Mouse (Mus musculus) kidney, embryonic 16.5 days (tissue): ENCODE measurements around the gene Pnpla1. TPM values are rescaled to one million over a fixed set of nuclear protein-coding genes. Genes with fewer than 3 reads are reported as not detected.

ENCODE experiments used
- ATAC-seq: fragments of 200-750 bp; cut with Nextera tagmentation; 2 replicates; pipeline ENCODE4 v1.8.0; 2017; ENCODE audit warnings: moderate TSS enrichment; ENCODE audit not compliant: low FRiP score, low TSS enrichment
- H3K27ac ChIP-seq: fragments of 300-500 bp; sonication (generic); 2 replicates; pipeline ENCODE4 v1.5.1; 2014; ENCODE audit warnings: low read length
- H3K27me3 ChIP-seq: fragments of 300-500 bp; sonication (generic); 2 replicates; pipeline ENCODE4 v1.6.1; 2014; ENCODE audit warnings: low read length, control low read depth, mixed read lengths; ENCODE audit not compliant: insufficient read depth
- H3K36me3 ChIP-seq: fragments of 300-500 bp; sonication (generic); 2 replicates; pipeline ENCODE4 v1.6.1; 2014; ENCODE audit warnings: low read length, control low read depth, mixed read lengths; ENCODE audit not compliant: insufficient read depth
- H3K4me1 ChIP-seq: fragments of 300-500 bp; sonication (generic); 2 replicates; pipeline ENCODE4 v1.6.1; 2014; ENCODE audit warnings: low read length, control low read depth, mixed read lengths; ENCODE audit not compliant: insufficient read depth
- H3K4me2 ChIP-seq: fragments of 300-500 bp; sonication (generic); replicated peaks from 2 replicates; pipeline ENCODE4 v1.6.1; 2014; ENCODE audit warnings: low read depth, low read length
- H3K4me3 ChIP-seq: fragments of 300-500 bp; sonication (generic); 2 replicates; pipeline ENCODE4 v1.5.1; 2014; ENCODE audit warnings: mild to moderate bottlenecking, low read length
- H3K9ac ChIP-seq: fragments of 300-500 bp; sonication (generic); replicated peaks from 2 replicates; pipeline ENCODE4 v1.6.1; 2014; ENCODE audit warnings: low read length
- H3K9me3 ChIP-seq: fragments of 300-500 bp; sonication (generic); 2 replicates; pipeline ENCODE4 v1.6.1; 2016; ENCODE audit warnings: low read length, control low read depth
- WGBS: fragments of 180-500 bp; shearing (Covaris S2); extraction: QIAGEN DNeasy Blood & Tissue Kit; methylation state at CpG from one replicate; pipeline ENCODE4 v1.1.7; 2014; 5-methylcytosine and 5-hydroxymethylcytosine counted together
- polyA plus RNA-seq: library from polyadenylated mRNA; unstranded; fragments of >200 nt; fragmentation: Nextera tagmentation; extraction: Ambion mirVana; gene quantifications from 2 replicates; pipeline ENCODE4 v1.2.1, GENCODE M21; 2015

Pnpla1 gene
- polyA plus RNA-seq, 1 experiment from 2014 or later, result not detected

DNA sequence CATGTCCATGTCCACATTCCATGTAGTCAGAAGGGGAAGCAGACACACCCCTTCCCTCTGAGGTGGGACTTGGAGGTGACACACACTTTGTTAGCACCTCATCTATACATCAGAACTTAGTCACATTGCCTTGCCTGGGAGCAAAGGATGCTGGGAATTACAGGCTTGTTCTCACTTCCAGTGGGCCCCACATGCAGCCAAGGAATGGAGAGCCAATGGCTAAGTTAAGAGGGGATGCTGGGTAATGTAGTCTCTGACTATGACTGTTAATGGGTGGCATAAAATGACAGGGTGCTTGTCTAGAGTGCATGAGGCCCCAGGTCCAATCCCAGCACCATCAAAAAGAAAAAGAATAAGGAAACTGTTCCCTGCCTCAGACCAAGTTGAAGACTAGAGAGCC lies 8.7 kb downstream of the Pnpla1 start:
- no peaks in the 10 kb centered on the region for H3K4me1 ChIP-seq
- H3K9ac ChIP-seq, result no peak overlapping the region
- H3K36me3 ChIP-seq, result no peaks in the 10 kb centered on the region
- no peak overlapping the region for H3K4me2 ChIP-seq
- no peak overlapping the region for H3K27ac ChIP-seq
- no peaks in the 10 kb centered on the region for H3K9me3 ChIP-seq
- no peaks in the 10 kb centered on the region for H3K27me3 ChIP-seq
- ATAC-seq, result no peak
- no peak overlapping the region for H3K4me3 ChIP-seq

DNA sequence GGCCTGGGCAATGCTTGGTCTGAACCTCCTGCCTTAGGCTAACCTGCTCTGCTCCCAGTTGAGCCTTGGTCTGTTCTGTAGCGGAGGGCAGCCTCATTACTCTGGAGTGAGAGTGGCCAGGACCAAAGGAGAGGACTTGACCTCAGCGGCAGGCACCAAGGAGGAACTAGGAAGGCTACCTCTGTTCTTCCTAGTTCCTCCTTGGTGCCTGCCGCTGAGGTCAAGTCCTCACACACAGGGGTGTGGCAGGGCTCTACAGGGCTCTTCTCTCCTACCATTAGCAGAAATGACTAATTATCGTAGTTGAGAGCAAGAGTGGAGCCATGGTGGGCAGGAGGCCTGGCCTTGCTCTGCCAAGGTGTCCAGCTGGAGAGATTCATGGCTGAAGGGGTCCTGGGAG lies 9.2 kb downstream of the Pnpla1 start:
- no peak overlapping the region for H3K9ac ChIP-seq
- no peaks in the 10 kb centered on the region for H3K9me3 ChIP-seq
- no peak overlapping the region for H3K4me3 ChIP-seq
- H3K36me3 ChIP-seq, result no peaks in the 10 kb centered on the region
- H3K4me1 ChIP-seq, result no peaks in the 10 kb centered on the region
- 92% methylated on average over 4 of the region's 4 CpGs for WGBS
- no peaks in the 10 kb centered on the region for H3K27me3 ChIP-seq
- ATAC-seq, result no peak
- no peak overlapping the region for H3K27ac ChIP-seq
- no peak overlapping the region for H3K4me2 ChIP-seq

DNA sequence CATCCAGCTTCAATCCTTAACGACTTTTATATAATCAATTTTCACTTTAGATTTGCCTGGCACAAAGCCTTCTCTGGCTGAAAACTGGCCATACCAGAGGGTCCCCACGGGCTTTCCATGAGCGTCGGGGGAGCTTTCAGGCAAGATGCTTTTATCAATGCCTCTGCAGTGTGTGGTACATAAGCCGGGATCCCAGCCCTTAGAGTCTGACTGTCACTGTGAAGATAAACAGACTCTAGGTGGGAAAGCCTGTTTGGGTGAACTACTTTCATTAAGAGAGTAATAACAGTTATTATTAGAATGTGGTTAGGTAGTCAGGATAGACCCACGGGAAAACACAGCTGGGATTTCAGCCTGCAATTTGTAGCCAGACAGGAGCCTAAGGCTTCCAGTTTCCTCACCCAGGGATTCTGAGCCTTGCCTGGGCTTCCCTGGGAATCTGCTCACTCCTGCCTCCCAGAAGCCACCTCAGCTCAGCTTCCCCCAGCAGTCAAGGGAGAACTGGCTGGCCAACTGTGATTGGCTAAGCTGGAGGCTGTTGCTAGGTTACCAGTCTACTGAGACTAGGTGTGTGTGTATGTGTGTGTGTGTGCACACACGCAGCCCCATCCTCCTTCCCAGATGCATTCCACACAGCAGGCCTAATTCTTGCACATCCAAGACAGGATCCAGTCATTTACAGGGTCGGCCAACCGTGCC lies 11.3 kb downstream of the Pnpla1 start:
- no peak for ATAC-seq
- H3K4me1 ChIP-seq, result no peaks in the 10 kb centered on the region
- 75% methylated on average over 9 of the region's 9 CpGs for WGBS
- H3K9ac ChIP-seq, result no peak overlapping the region
- no peaks in the 10 kb centered on the region for H3K36me3 ChIP-seq
- H3K4me3 ChIP-seq, result no peak overlapping the region
- H3K27ac ChIP-seq, result no peak overlapping the region
- H3K27me3 ChIP-seq, result no peaks in the 10 kb centered on the region
- no peak overlapping the region for H3K4me2 ChIP-seq
- H3K9me3 ChIP-seq, result no peaks in the 10 kb centered on the region

DNA sequence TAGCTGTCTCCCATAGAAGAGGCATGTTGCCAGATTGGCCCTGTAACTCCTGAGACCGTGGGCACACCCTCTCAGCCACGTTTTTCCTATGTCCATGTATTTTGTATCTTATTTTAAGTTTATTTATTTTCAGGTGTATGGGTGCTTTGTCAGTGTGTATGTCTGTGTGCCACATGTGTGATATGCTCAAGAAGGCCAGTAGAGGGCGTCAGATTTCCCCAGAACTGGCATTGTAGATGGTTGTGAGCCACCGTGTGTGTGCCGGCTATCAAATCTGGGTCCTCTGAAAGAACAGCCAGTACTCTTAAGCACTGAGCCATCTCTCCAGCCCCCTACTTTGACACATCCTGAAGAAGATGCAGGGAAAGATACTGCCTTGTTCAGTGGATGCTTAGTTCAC lies 12.2 kb downstream of the Pnpla1 start:
- no peak overlapping the region for H3K9ac ChIP-seq
- no peak overlapping the region for H3K27ac ChIP-seq
- no peak overlapping the region for H3K4me3 ChIP-seq
- no peak for ATAC-seq
- no peaks in the 10 kb centered on the region for H3K36me3 ChIP-seq
- H3K9me3 ChIP-seq, result no peaks in the 10 kb centered on the region
- WGBS, result 75% methylated on average over 5 of the region's 5 CpGs
- H3K4me1 ChIP-seq, result no peaks in the 10 kb centered on the region
- no peaks in the 10 kb centered on the region for H3K27me3 ChIP-seq
- no peak overlapping the region for H3K4me2 ChIP-seq

DNA sequence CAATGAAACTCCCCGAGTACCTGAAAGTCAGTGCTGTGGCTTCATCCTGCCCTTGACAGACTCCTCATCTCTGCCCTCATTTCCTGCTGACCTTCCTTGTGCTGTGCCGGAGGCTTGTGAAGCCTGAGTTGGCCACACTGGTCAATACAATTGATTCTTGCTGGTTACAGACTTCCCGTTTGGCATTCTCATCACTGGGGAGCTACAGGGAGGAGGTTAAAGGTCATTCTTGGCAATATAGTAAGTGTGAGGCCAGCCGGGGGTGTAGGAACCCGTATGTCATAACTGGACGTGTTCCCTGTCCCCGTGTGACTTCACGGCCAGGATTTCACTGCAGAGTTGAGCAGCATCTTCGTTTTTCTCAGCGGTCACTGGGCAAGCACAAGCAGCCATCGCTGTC lies 13.6 kb downstream of the Pnpla1 start:
- H3K9ac ChIP-seq, result no peak overlapping the region
- WGBS, result 66% methylated on average over 11 of the region's 11 CpGs
- ATAC-seq, result no peak
- H3K9me3 ChIP-seq, result no peaks in the 10 kb centered on the region
- H3K27ac ChIP-seq, result no peak overlapping the region
- H3K4me3 ChIP-seq, result no peak overlapping the region
- no peaks in the 10 kb centered on the region for H3K36me3 ChIP-seq
- no peak overlapping the region for H3K4me2 ChIP-seq
- H3K4me1 ChIP-seq, result no peaks in the 10 kb centered on the region
- no peaks in the 10 kb centered on the region for H3K27me3 ChIP-seq

GRCm38 (mm10) chr17:28872322-28872721 lies 14.1 kb downstream of the Pnpla1 start:
- 79% methylated on average over 7 of the region's 7 CpGs for WGBS
- Histone ChIP-seq H3K4me2 (no peak overlapping the region), H3K4me1 (no peaks in the 10 kb centered on the region), H3K4me3 (no peak overlapping the region), H3K27me3 (no peaks in the 10 kb centered on the region), H3K36me3 (no peaks in the 10 kb centered on the region), H3K9me3 (no peaks in the 10 kb centered on the region), H3K9ac (no peak overlapping the region), H3K27ac (no peak overlapping the region)
- no peak for ATAC-seq

GRCm38 (mm10) chr17:28874216-28874615 lies 16.0 kb downstream of the Pnpla1 start:
- Histone ChIP-seq H3K4me2 (no peak overlapping the region), H3K36me3 (no peaks in the 10 kb centered on the region), H3K27me3 (no peaks in the 10 kb centered on the region), H3K9ac (no peak overlapping the region), H3K27ac (no peak overlapping the region), H3K4me1 (no peaks in the 10 kb centered on the region), H3K9me3 (no peaks in the 10 kb centered on the region), H3K4me3 (no peak overlapping the region)
- no peak for ATAC-seq
- WGBS, result 71% methylated on average over 4 of the region's 4 CpGs

DNA sequence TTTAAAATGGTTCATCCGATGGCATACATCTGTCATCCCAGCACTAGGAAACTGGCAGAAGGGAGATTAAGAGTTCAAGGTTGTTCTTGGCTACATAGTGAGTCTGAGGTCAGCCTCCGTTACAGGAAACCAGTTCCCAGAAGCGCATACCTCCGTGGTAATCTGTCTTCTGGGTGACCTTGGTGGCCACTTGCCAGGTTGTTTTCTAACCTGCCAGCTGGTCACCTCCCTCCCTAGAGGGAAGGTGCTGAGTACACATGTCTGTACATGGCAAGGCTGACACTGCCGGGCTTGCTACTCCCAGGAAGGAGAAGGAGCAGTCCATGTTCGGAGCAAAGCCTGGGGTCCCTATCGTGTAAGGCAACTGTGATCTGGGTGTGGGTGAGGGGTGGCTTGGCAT lies 16.6 kb downstream of the Pnpla1 start:
- H3K9me3 ChIP-seq, result no peaks in the 10 kb centered on the region
- WGBS, result 67% methylated on average over 7 of the region's 7 CpGs
- no peaks in the 10 kb centered on the region for H3K4me1 ChIP-seq
- no peak overlapping the region for H3K9ac ChIP-seq
- H3K27me3 ChIP-seq, result no peaks in the 10 kb centered on the region
- no peak overlapping the region for H3K4me3 ChIP-seq
- no peak overlapping the region for H3K4me2 ChIP-seq
- H3K27ac ChIP-seq, result no peak overlapping the region
- no peaks in the 10 kb centered on the region for H3K36me3 ChIP-seq
- ATAC-seq, result no peak

DNA sequence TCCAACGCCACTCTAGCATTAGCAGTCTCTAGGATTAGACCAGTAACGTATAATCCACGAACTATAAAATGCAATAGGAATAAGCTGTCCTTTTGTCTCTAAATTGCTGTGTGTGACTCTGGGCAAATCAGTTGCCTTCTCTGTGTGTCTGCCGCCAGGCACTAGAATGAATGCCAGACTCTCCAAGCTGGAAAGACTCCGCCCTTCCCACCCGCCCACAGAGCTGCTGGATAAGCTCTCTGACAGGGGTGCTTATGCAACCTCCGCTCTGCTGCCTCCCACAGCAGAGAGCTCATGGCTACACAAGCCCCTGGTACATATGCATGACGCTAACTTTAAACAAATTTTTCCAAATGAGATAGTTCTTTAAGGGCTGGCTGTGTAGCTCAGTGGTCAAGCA lies 17.1 kb downstream of the Pnpla1 start:
- H3K4me2 ChIP-seq, result no peak overlapping the region
- no peaks in the 10 kb centered on the region for H3K36me3 ChIP-seq
- H3K4me1 ChIP-seq, result no peaks in the 10 kb centered on the region
- H3K27me3 ChIP-seq, result no peaks in the 10 kb centered on the region
- 46% methylated on average over 8 of the region's 8 CpGs for WGBS
- H3K4me3 ChIP-seq, result no peak overlapping the region
- ATAC-seq, result 0 out of 2 replicates have a peak, but pooled peaks have one; percentile 56
- H3K9ac ChIP-seq, result no peak overlapping the region
- H3K9me3 ChIP-seq, result no peaks in the 10 kb centered on the region
- H3K27ac ChIP-seq, result no peak overlapping the region

DNA sequence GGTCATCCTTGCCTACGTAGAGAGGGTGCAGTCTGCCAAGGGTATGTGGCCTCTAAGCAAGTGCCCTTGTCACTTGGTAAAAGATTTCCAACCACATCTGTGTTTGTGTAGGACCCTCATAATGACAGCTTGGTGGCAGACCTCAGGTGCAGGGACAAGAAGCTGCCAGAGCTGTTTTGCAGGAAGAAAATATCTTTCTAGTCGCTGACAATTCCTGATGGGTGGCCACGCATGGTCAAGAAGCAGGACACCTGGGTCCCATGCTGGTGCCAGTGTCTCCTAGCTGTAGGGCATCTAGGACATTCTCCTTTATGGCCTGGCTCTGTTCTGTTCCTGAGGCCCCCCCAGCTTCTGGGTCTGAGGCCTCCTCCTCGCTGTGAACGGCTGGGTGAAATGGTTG lies 18.1 kb downstream of the Pnpla1 start:
- ATAC-seq, result no peak
- H3K4me1 ChIP-seq, result no peaks in the 10 kb centered on the region
- no peaks in the 10 kb centered on the region for H3K36me3 ChIP-seq
- H3K4me3 ChIP-seq, result no peak overlapping the region
- H3K4me2 ChIP-seq, result no peak overlapping the region; the same call in 1 of the 2 replicates
- no peak overlapping the region for H3K9ac ChIP-seq
- no peak overlapping the region for H3K27ac ChIP-seq
- 60% methylated on average over 5 of the region's 5 CpGs for WGBS
- H3K27me3 ChIP-seq, result no peaks in the 10 kb centered on the region
- no peaks in the 10 kb centered on the region for H3K9me3 ChIP-seq
